In the genomic region with DNA sequence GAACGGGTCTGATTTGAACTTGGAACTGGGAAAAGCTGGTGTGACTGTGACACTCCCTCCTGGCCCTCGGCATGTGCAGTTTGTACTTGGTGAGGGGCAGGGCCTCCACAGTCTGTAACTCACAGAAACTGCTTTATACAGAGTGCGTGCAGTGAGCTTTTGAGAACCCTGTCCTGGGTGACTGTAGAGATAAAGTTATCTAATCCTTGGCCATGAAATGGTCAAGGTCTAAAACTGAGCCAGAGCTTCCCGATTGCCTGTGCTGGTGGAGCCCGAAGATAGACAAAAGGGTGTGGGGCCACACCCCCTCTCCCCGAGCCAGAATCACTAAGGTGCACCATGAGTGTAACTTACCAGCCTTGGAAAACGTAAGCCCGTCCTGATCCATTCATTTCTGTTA, we compare ENCODE assay signal across 9 mouse cellular contexts. TPM values are rescaled to one million over a fixed set of nuclear protein-coding genes. Genes with fewer than 3 reads are reported as not detected.
A peak's percentile ranks its signal among the peaks of the same experiment; 100 is the strongest.
DNase-seq lines count a peak whose midpoint lies in the region; ATAC-seq lines count a peak whose summit lies in the region.
"Had no signal": no experiment of that assay in that cellular context is flagged by ENCODE, and none has a peak within 500 bp of the region (broad histone marks: within the 10 kb centered on the region; RNA-seq: fewer than 3 reads in every experiment).

No protein-coding gene starts in this region.

- H3K27me3 ChIP-seq in forebrain, embryonic 10.5 days (ENCODE audit: poor library complexity, severe bottlenecking), result no peaks in the 10 kb centered on the region
- no peaks in the 10 kb centered on the region for H3K27me3 ChIP-seq in forebrain, embryonic 12.5 days
- no peaks in the 10 kb centered on the region for H3K27me3 ChIP-seq in liver, embryonic 11.5 days (replicated peaks; ENCODE audit: control insufficient read depth, insufficient read depth, low read length)
- no peaks in the 10 kb centered on the region for H3K27me3 ChIP-seq in embryonic facial prominence, embryonic 14.5 days (replicated peaks; ENCODE audit: control insufficient read depth, insufficient read depth, low read length)

- H3K9ac ChIP-seq in forebrain, embryonic 12.5 days, result no peak overlapping the region
- H3K9ac ChIP-seq in liver, embryonic 11.5 days (ENCODE audit: low read depth, low read length), result no peak overlapping the region
- H3K9ac ChIP-seq in embryonic facial prominence, embryonic 14.5 days (ENCODE audit: low read depth, low read length), result no peak overlapping the region

- no peak overlapping the region for H3K4me2 ChIP-seq in forebrain, embryonic 12.5 days
- H3K4me2 ChIP-seq in liver, embryonic 11.5 days, result no peak overlapping the region
- no peak overlapping the region for H3K4me2 ChIP-seq in embryonic facial prominence, embryonic 14.5 days (ENCODE audit: low read depth, low read length)

- H3K36me3 ChIP-seq in forebrain, embryonic 10.5 days (replicated peaks), result peaks cover 17% of the 10 kb centered on the region
- 0 out of 2 replicates have a peak, but pooled peaks cover 3% of the 10 kb centered on the region for H3K36me3 ChIP-seq in forebrain, embryonic 12.5 days (replicated peaks)
- H3K36me3 ChIP-seq in liver, embryonic 11.5 days (ENCODE audit: control insufficient read depth, insufficient read depth, low read length), result peaks cover 7% of the 10 kb centered on the region; the same call in 1 of the 2 replicates
- H3K36me3 ChIP-seq in embryonic facial prominence, embryonic 14.5 days (ENCODE audit: control insufficient read depth, insufficient read depth, low read length), result peaks cover 6% of the 10 kb centered on the region; the same call in 1 of the 2 replicates

- H3K4me3 ChIP-seq in forebrain, embryonic 10.5 days, result no peak overlapping the region
- no peak overlapping the region for H3K4me3 ChIP-seq in forebrain, embryonic 12.5 days (replicated peaks)
- H3K4me3 ChIP-seq in liver, embryonic 11.5 days (ENCODE audit: low read depth, low read length), result no peak overlapping the region
- H3K4me3 ChIP-seq in embryonic facial prominence, embryonic 14.5 days (ENCODE audit: low read depth, low read length), result no peak overlapping the region

- H3K9me3 ChIP-seq in forebrain, embryonic 10.5 days, result no peaks in the 10 kb centered on the region
- H3K9me3 ChIP-seq in forebrain, embryonic 12.5 days, result no peaks in the 10 kb centered on the region
- H3K9me3 ChIP-seq in liver, embryonic 11.5 days (ENCODE audit: control insufficient read depth, low read length), result no peaks in the 10 kb centered on the region
- no peaks in the 10 kb centered on the region for H3K9me3 ChIP-seq in embryonic facial prominence, embryonic 14.5 days (ENCODE audit: control insufficient read depth, low read length)

- ATAC-seq in forebrain, embryonic 12.5 days (ENCODE audit: low FRiP score), result no peak
- ATAC-seq in liver, embryonic 11.5 days (replicated peaks; ENCODE audit: low FRiP score), result peak; percentile 37; the same call in 1 of the 2 replicates
- ATAC-seq in embryonic facial prominence, embryonic 14.5 days (ENCODE audit: low read depth), result no peak
- ATAC-seq in megakaryocyte progenitor cell, adult 5-6 weeks (replicated peaks; ENCODE audit: poor library complexity), result peak; percentile 21

- no peak for DNase-seq in forebrain, embryonic 10.5 days (ENCODE audit: extremely low spot score, low spot score)
- DNase-seq in liver, embryonic 11.5 days (ENCODE audit: low spot score), result no peak
- no peak for DNase-seq in liver
- DNase-seq in embryonic facial prominence, embryonic 14.5 days (ENCODE audit: low spot score), result no peak
- DNase-seq in thymus, postnatal 36 days, result no peak
- no peak for DNase-seq in spleen, adult 12 weeks (ENCODE audit: low spot score)
- DNase-seq: lung, adult 2 months had no signal

- H3K4me1 ChIP-seq in forebrain, embryonic 10.5 days, result peaks cover 78% of the 10 kb centered on the region
- peaks cover 60% of the 10 kb centered on the region for H3K4me1 ChIP-seq in forebrain, embryonic 12.5 days
- peaks cover 27% of the 10 kb centered on the region for H3K4me1 ChIP-seq in liver, embryonic 11.5 days (replicated peaks; ENCODE audit: control insufficient read depth, insufficient read depth, low read length)
- H3K4me1 ChIP-seq in embryonic facial prominence, embryonic 14.5 days (ENCODE audit: control insufficient read depth, insufficient read depth, low read length), result peaks cover 64% of the 10 kb centered on the region

- peak overlapping the region; percentile 78 for H3K27ac ChIP-seq in forebrain, embryonic 10.5 days
- no peak overlapping the region for H3K27ac ChIP-seq in forebrain, embryonic 12.5 days
- no peak overlapping the region for H3K27ac ChIP-seq in liver, embryonic 11.5 days (ENCODE audit: low read depth, low read length)
- peak overlapping the region; percentile 69 for H3K27ac ChIP-seq in embryonic facial prominence, embryonic 14.5 days (replicated peaks; ENCODE audit: low read depth, low read length)

- WGBS in forebrain, embryonic 10.5 days, result 82% methylated on average over 8 of the region's 8 CpGs
- 74% methylated on average over 8 of the region's 8 CpGs for WGBS in forebrain, embryonic 12.5 days
- 44% methylated on average over 8 of the region's 8 CpGs for WGBS in liver, embryonic 11.5 days
- WGBS in embryonic facial prominence, embryonic 14.5 days, result 54% methylated on average over 8 of the region's 8 CpGs

RNA-seq across cellular contexts. Expression of a gene that starts 58.2 kb away (rescaled TPM):
- polyA plus RNA-seq in forebrain, embryonic 10.5 days (2016; fragmentation: Nextera tagmentation; extraction: Ambion mirVana), result 340 and 360 TPM in 2 replicates
- polyA plus RNA-seq in forebrain, embryonic 12.5 days (2016; fragmentation: Nextera tagmentation; extraction: Ambion mirVana), result 307 and 312 TPM in 2 replicates
- 250 and 257 TPM in 2 replicates for polyA plus RNA-seq in liver, embryonic 11.5 days (2014; fragmentation: Nextera tagmentation; extraction: Ambion mirVana)
- polyA plus RNA-seq in embryonic facial prominence, embryonic 14.5 days (2014; fragmentation: Nextera tagmentation; extraction: Ambion mirVana), result 293 and 299 TPM in 2 replicates
- 409 and 415 TPM in 2 replicates for total RNA-seq in megakaryocyte progenitor cell, adult 5-6 weeks (2015)
- total RNA-seq in megakaryocyte progenitor cell, adult 5-6 weeks (2017), result 139 and 157 TPM in 2 replicates

RNA-seq across cellular contexts. Expression of a gene that starts 59.6 kb away (rescaled TPM):
- polyA plus RNA-seq in forebrain, embryonic 10.5 days (2016; fragmentation: Nextera tagmentation; extraction: Ambion mirVana), result 13.6 and 14.7 TPM in 2 replicates
- polyA plus RNA-seq in forebrain, embryonic 12.5 days (2016; fragmentation: Nextera tagmentation; extraction: Ambion mirVana), result 11.6 and 12.5 TPM in 2 replicates
- 13.8 and 15.5 TPM in 2 replicates for polyA plus RNA-seq in liver, embryonic 11.5 days (2014; fragmentation: Nextera tagmentation; extraction: Ambion mirVana)
- 10.9 and 12.3 TPM in 2 replicates for polyA plus RNA-seq in embryonic facial prominence, embryonic 14.5 days (2014; fragmentation: Nextera tagmentation; extraction: Ambion mirVana)
- 3.5 and 5.6 TPM in 2 replicates for total RNA-seq in megakaryocyte progenitor cell, adult 5-6 weeks (2015)
- 1.3 and 3.9 TPM in 2 replicates for total RNA-seq in megakaryocyte progenitor cell, adult 5-6 weeks (2017)

RNA-seq across cellular contexts. Expression of a gene that starts 59.7 kb away (rescaled TPM):
- 117 and 120 TPM in 2 replicates for polyA plus RNA-seq in forebrain, embryonic 10.5 days (2016; fragmentation: Nextera tagmentation; extraction: Ambion mirVana)
- 70.7 and 78.1 TPM in 2 replicates for polyA plus RNA-seq in forebrain, embryonic 12.5 days (2016; fragmentation: Nextera tagmentation; extraction: Ambion mirVana)
- polyA plus RNA-seq in liver, embryonic 11.5 days (2014; fragmentation: Nextera tagmentation; extraction: Ambion mirVana), result 68.4 and 72.7 TPM in 2 replicates
- polyA plus RNA-seq in embryonic facial prominence, embryonic 14.5 days (2014; fragmentation: Nextera tagmentation; extraction: Ambion mirVana), result 68.6 and 78.9 TPM in 2 replicates
- total RNA-seq in megakaryocyte progenitor cell, adult 5-6 weeks (2015), result 10.6 and 11.8 TPM in 2 replicates
- 11.2 and 13.0 TPM in 2 replicates for total RNA-seq in megakaryocyte progenitor cell, adult 5-6 weeks (2017)

Comparison
In these comparisons a context has a peak if more than half of its experiments do, and no peak if none do; other contexts are left out.
1. H3K27ac ChIP-seq: peak in forebrain, embryonic 10.5 days (single experiment) and embryonic facial prominence, embryonic 14.5 days (single experiment); none in forebrain, embryonic 12.5 days (single experiment) and liver, embryonic 11.5 days (single experiment).
2. ATAC-seq: peak in liver, embryonic 11.5 days (single experiment) and megakaryocyte progenitor cell, adult 5-6 weeks (single experiment); none in forebrain, embryonic 12.5 days (single experiment) and embryonic facial prominence, embryonic 14.5 days (single experiment).